Comparison of ENCODE assay signal across 11 mouse cellular contexts in the genomic region with DNA sequence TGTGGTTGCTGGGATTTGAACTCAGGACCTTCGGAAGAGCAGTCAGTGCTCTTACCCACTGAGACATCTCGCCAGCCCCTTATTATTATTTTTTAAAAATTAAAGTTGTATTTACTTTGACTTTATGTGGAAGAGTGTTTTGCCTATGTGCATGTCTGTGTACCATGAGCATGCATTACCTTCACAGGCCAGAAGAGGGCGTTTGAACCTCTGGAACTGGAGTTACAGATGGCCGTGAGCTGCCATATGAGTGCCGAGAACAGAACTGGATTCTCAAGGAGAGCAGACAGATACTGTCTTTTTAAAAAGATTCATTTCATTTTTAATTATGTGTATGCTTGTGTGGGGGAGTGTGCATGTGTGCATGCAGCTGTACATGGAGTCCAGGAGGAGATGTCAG. TPM values are rescaled to one million over a fixed set of nuclear protein-coding genes. Genes with fewer than 3 reads are reported as not detected.
A peak's percentile ranks its signal among the peaks of the same experiment; 100 is the strongest.
DNase-seq lines count a peak whose midpoint lies in the region; ATAC-seq and TF ChIP-seq lines count a peak whose summit lies in the region.
"Had no signal": no experiment of that assay in that cellular context is flagged by ENCODE, and none has a peak within 500 bp of the region (broad histone marks: within the 10 kb centered on the region; RNA-seq: fewer than 3 reads in every experiment).

No protein-coding gene starts in this region.

- 74% methylated on average over 5 of the region's 5 CpGs for WGBS in intestine, postnatal 0 days
- 72% methylated on average over 5 of the region's 5 CpGs for WGBS in intestine, embryonic 16.5 days
- WGBS in liver, postnatal 0 days (ENCODE audit: insufficient replicate concordance) = 74% methylated on average over 5 of the region's 5 CpGs

- H3K27ac ChIP-seq in intestine, postnatal 0 days (ENCODE audit: low read depth, low read length) = no peak overlapping the region
- no peak overlapping the region for H3K27ac ChIP-seq in intestine, embryonic 16.5 days (ENCODE audit: low read length)
- no peak overlapping the region for H3K27ac ChIP-seq in liver, postnatal 0 days (ENCODE audit: low read depth)
- H3K27ac ChIP-seq: hindbrain, embryonic 13.5 days; limb, embryonic 15.5 days; midbrain, embryonic 10.5 days had no signal

- TF ChIP-seq EP300 in liver, postnatal 0 days (IDR thresholded peaks at IDR 0.05; ENCODE audit: low read depth) = no peak

- peak; percentile 43 for TF ChIP-seq CTCF in intestine, postnatal 0 days (IDR thresholded peaks at IDR 0.05; ENCODE audit: low read depth)
- peak; percentile 23 for TF ChIP-seq CTCF in G1E (IDR thresholded peaks at IDR 0.05; ENCODE audit: low read depth, low read length)
- TF ChIP-seq CTCF in liver, postnatal 0 days (IDR thresholded peaks at IDR 0.05; ENCODE audit: low read depth) = peak; percentile 61

- no peak overlapping the region for H3K4me3 ChIP-seq in intestine, postnatal 0 days (ENCODE audit: low read depth, low read length)
- no peak overlapping the region for H3K4me3 ChIP-seq in intestine, embryonic 16.5 days (ENCODE audit: low read length)
- no peak overlapping the region for H3K4me3 ChIP-seq in G1E (ENCODE audit: low read depth, low read length)
- H3K4me3 ChIP-seq in liver, postnatal 0 days (ENCODE audit: low read depth, low read length) = no peak overlapping the region
- H3K4me3 ChIP-seq: hindbrain, embryonic 13.5 days; limb, embryonic 15.5 days; midbrain, embryonic 10.5 days had no signal

- H3K9me3 ChIP-seq in intestine, postnatal 0 days (ENCODE audit: control insufficient read depth) = no peaks in the 10 kb centered on the region
- no peaks in the 10 kb centered on the region for H3K9me3 ChIP-seq in intestine, embryonic 16.5 days (ENCODE audit: control insufficient read depth, low read length)
- H3K9me3 ChIP-seq in G1E (replicated peaks) = no peaks in the 10 kb centered on the region
- no peaks in the 10 kb centered on the region for H3K9me3 ChIP-seq in liver, postnatal 0 days (ENCODE audit: low read length)
- H3K9me3 ChIP-seq: hindbrain, embryonic 13.5 days; limb, embryonic 15.5 days; midbrain, embryonic 10.5 days had no signal

- H3K36me3 ChIP-seq in intestine, postnatal 0 days (ENCODE audit: control insufficient read depth, insufficient read depth) = no peaks in the 10 kb centered on the region
- H3K36me3 ChIP-seq in intestine, embryonic 16.5 days (ENCODE audit: control insufficient read depth, insufficient read depth, low read length) = no peaks in the 10 kb centered on the region
- H3K36me3 ChIP-seq in G1E (replicated peaks) = no peaks in the 10 kb centered on the region
- H3K36me3 ChIP-seq in liver, postnatal 0 days (replicated peaks; ENCODE audit: insufficient read depth, low read length) = no peaks in the 10 kb centered on the region
- H3K36me3 ChIP-seq: limb, embryonic 15.5 days; midbrain, embryonic 10.5 days had no signal

- no peaks in the 10 kb centered on the region for H3K4me1 ChIP-seq in intestine, postnatal 0 days (replicated peaks; ENCODE audit: control insufficient read depth, insufficient read depth, low read length)
- 0 out of 2 replicates have a peak, but pooled peaks cover 3% of the 10 kb centered on the region for H3K4me1 ChIP-seq in intestine, embryonic 16.5 days (ENCODE audit: control insufficient read depth, insufficient read depth, low read length)
- H3K4me1 ChIP-seq in G1E (ENCODE audit: insufficient read depth, low read depth, low read length) = 0 out of 2 replicates have a peak, but pooled peaks cover 2% of the 10 kb centered on the region
- H3K4me1 ChIP-seq in liver, postnatal 0 days (ENCODE audit: insufficient read depth) = peaks cover 15% of the 10 kb centered on the region
- H3K4me1 ChIP-seq: hindbrain, embryonic 13.5 days; midbrain, embryonic 10.5 days had no signal

- peak; percentile 67 for DNase-seq in A20 (ENCODE audit: low read depth, low spot score)
- DNase-seq in G1E (ENCODE audit: low spot score) = no peak
- no peak for DNase-seq in liver, postnatal 0 days
- no peak for DNase-seq in left cerebral cortex, postnatal 14 days (ENCODE audit: low spot score in 2 of 2)
- DNase-seq in kidney, postnatal 10 days = no peak
- no peak for DNase-seq in kidney, adult 9 months

- no peaks in the 10 kb centered on the region for H3K27me3 ChIP-seq in intestine, postnatal 0 days (replicated peaks; ENCODE audit: control insufficient read depth, insufficient read depth, low read length)
- H3K27me3 ChIP-seq in intestine, embryonic 16.5 days (replicated peaks; ENCODE audit: control insufficient read depth, insufficient read depth, low read length) = no peaks in the 10 kb centered on the region
- H3K27me3 ChIP-seq in G1E (ENCODE audit: insufficient read depth, low read length) = no peaks in the 10 kb centered on the region; the same call in 1 of the 2 replicates
- H3K27me3 ChIP-seq in liver, postnatal 0 days (ENCODE audit: insufficient read depth, low read length) = no peaks in the 10 kb centered on the region
- H3K27me3 ChIP-seq: limb, embryonic 15.5 days had no signal

- H3K9ac ChIP-seq in intestine, postnatal 0 days (ENCODE audit: low read depth, low read length) = no peak overlapping the region
- no peak overlapping the region for H3K9ac ChIP-seq in intestine, embryonic 16.5 days (ENCODE audit: low read depth, low read length)
- no peak overlapping the region for H3K9ac ChIP-seq in liver, postnatal 0 days (replicated peaks)
- H3K9ac ChIP-seq: hindbrain, embryonic 13.5 days; limb, embryonic 15.5 days had no signal

- intact Hi-C loops in left cerebral cortex, postnatal 14 days (cut with DNase I) = no loop called here

- no peak for ATAC-seq in intestine, postnatal 0 days
- ATAC-seq in intestine, embryonic 16.5 days = no peak
- ATAC-seq in G1E (ENCODE audit: extremely low read depth, insufficient number of reproducible peaks, low FRiP score, poor library complexity, severe bottlenecking) = no peak
- ATAC-seq in liver, postnatal 0 days = no peak

- no peak overlapping the region for H3K4me2 ChIP-seq in intestine, postnatal 0 days (replicated peaks; ENCODE audit: low read depth)
- no peak overlapping the region for H3K4me2 ChIP-seq in intestine, embryonic 16.5 days (ENCODE audit: low read depth, low read length)
- H3K4me2 ChIP-seq in liver, postnatal 0 days (ENCODE audit: low read depth, low read length) = no peak overlapping the region
- H3K4me2 ChIP-seq: hindbrain, embryonic 13.5 days; limb, embryonic 15.5 days had no signal

RNA-seq across cellular contexts. Expression of gene Acer2, which starts 13.7 kb away (rescaled TPM):
- 9.3 and 9.7 TPM in 2 replicates for polyA plus RNA-seq in intestine, postnatal 0 days (2015; fragmentation: Nextera tagmentation; extraction: Ambion mirVana)
- 17.7 and 20.6 TPM in 2 replicates for polyA plus RNA-seq in intestine, embryonic 16.5 days (2015; fragmentation: Nextera tagmentation; extraction: Ambion mirVana)
- total RNA-seq in G1E (2014; fragmentation: Nextera tagmentation) (not detected in 2 replicates), G1E (2017) (0.22 TPM in 1 of 2 replicates, not detected in the other)
- not detected in 2 replicates for polyA plus RNA-seq in G1E (2012)
- 10.1 and 11.4 TPM in 2 replicates for polyA plus RNA-seq in liver, postnatal 0 days (2015; fragmentation: Nextera tagmentation; extraction: Ambion mirVana)
- total RNA-seq in left cerebral cortex, postnatal 14 days (2021) = 1 to 10 TPM; 3.5 to 6.0 TPM

RNA-seq across cellular contexts. Expression of gene Rps6, which starts 30.7 kb away (rescaled TPM):
- polyA plus RNA-seq in intestine, postnatal 0 days (2015; fragmentation: Nextera tagmentation; extraction: Ambion mirVana) = 350 and 389 TPM in 2 replicates
- polyA plus RNA-seq in intestine, embryonic 16.5 days (2015; fragmentation: Nextera tagmentation; extraction: Ambion mirVana) = 622 and 672 TPM in 2 replicates
- 3,999 and 4,209 TPM in 2 replicates for total RNA-seq in G1E (2014; fragmentation: Nextera tagmentation)
- total RNA-seq in G1E (2017) = 1,434 and 1,493 TPM in 2 replicates
- 562 and 607 TPM in 2 replicates for polyA plus RNA-seq in G1E (2012)
- 455 and 469 TPM in 2 replicates for polyA plus RNA-seq in liver, postnatal 0 days (2015; fragmentation: Nextera tagmentation; extraction: Ambion mirVana)
- 100 to 1,000 TPM; 362 to 379 TPM for total RNA-seq in left cerebral cortex, postnatal 14 days (2021)

Comparison
In these comparisons a context has a peak if more than half of its experiments do, and no peak if none do; other contexts are left out.
1. RNA of gene Acer2, which starts 13.7 kb away (polyA plus RNA-seq): 17.7 to 20.6 TPM in intestine, embryonic 16.5 days, 10.1 to 11.4 TPM in liver, postnatal 0 days and 9.3 to 9.7 TPM in intestine, postnatal 0 days; not detected in G1E; every median in the first group is over 10 times any median in the second.
2. Peak in every context shown above with its lines, with median percentiles within 50 percentile points of each other: CTCF ChIP-seq.